9 mouse cellular contexts compared by ENCODE assay signal in the genomic region with DNA sequence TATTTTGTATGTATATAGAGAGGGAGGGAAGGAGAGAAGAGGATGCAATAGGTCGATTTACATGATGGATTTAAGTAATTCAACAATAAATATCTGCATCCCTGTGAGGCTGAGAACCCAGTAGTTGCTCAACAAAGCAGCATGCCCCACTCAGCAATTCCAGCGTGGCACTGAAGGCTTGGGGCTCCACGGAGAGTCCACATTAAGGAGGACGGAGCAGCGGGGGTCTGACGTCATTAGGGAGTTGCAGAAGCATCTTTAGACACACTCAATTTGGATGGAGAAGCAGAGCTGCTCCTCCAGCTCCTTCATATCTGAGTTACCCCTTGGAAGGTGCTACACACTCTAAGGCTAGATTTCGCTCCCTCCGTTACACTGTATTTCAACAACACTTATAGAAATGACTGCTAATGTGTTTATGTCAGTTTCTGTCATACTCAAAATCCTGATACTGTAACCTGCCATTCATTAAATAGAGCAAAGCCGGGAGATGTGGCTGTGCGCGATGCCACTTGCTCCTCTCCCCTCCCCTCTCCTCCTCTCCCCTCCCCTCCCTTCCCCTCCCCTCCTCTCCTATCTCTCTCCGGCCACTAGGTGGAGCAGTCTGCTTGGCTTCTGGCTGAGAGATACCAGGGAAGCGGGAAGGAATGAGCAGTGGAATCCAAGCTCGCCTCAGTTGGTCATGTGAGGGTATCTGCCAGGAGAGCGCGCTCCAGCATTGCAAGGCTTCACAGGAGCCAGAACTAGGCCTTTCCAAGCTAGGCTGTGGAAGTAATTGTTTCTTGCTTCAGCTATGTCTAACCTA. TPM values are rescaled to one million over a fixed set of nuclear protein-coding genes. Genes with fewer than 3 reads are reported as not detected.
DNase-seq lines count a peak whose midpoint lies in the region; ATAC-seq and TF ChIP-seq lines count a peak whose summit lies in the region.
"Had no signal": no experiment of that assay in that cellular context is flagged by ENCODE, and none has a peak within 500 bp of the region (broad histone marks: within the 10 kb centered on the region; RNA-seq: fewer than 3 reads in every experiment).

No protein-coding gene starts in this region.

- H3K9ac ChIP-seq in hindbrain, embryonic 15.5 days = no peak overlapping the region
- H3K9ac ChIP-seq: limb, embryonic 13.5 days had no signal

- peak; percentile 92 for DNase-seq in Muller cell, postnatal 12 days (ENCODE audit: inconsistent ontology term)
- peak; percentile 51 to 53 for DNase-seq in cerebellum, adult 2 months
- peak; percentile 25 to 84 for DNase-seq in frontal cortex, adult 2 months (ENCODE audit: extremely low spot score in 1 of 2, low spot score in 1 of 2)
- DNase-seq in layer of hippocampus, postnatal 25 days (ENCODE audit: extremely low spot score in 1 of 2, low spot score in 1 of 2) = peak; percentile 58 to 78
- peak; percentile 61 for DNase-seq in lung, postnatal 25 days (ENCODE audit: low spot score)
- DNase-seq in right cerebral cortex, adult 18-20 months = peak; percentile 71
- DNase-seq in urinary bladder, postnatal 14 days (ENCODE audit: low spot score) = peak; percentile 78

- H3K9me3 ChIP-seq in hindbrain, embryonic 15.5 days = no peaks in the 10 kb centered on the region
- H3K9me3 ChIP-seq: limb, embryonic 13.5 days had no signal

- H3K4me3 ChIP-seq in cerebellum, adult 2 months (replicated peaks; ENCODE audit: insufficient read depth, low read depth, low read length) = no peak overlapping the region
- H3K4me3 ChIP-seq in hindbrain, embryonic 15.5 days = no peak overlapping the region
- H3K4me3 ChIP-seq: limb, embryonic 13.5 days had no signal

- no peak for TF ChIP-seq POLR2A in cerebellum, adult 2 months (IDR thresholded peaks at IDR 0.05; ENCODE audit: borderline replicate concordance, insufficient read depth, low read length)

- H3K4me1 ChIP-seq in cerebellum, adult 2 months (ENCODE audit: control insufficient read depth, insufficient read depth, low read length) = peaks cover 5% of the 10 kb centered on the region; the same call in 1 of the 2 replicates
- no peaks in the 10 kb centered on the region for H3K4me1 ChIP-seq in hindbrain, embryonic 15.5 days (replicated peaks)
- H3K4me1 ChIP-seq: limb, embryonic 13.5 days had no signal

- H3K27ac ChIP-seq in cerebellum, adult 2 months (ENCODE audit: insufficient read depth, low read length) = no peak overlapping the region
- H3K27ac ChIP-seq in hindbrain, embryonic 15.5 days (replicated peaks) = no peak overlapping the region
- H3K27ac ChIP-seq: limb, embryonic 13.5 days had no signal

- TF ChIP-seq CTCF in cerebellum, adult 2 months (IDR thresholded peaks at IDR 0.05; ENCODE audit: borderline replicate concordance, insufficient read depth, low read depth, low read length) = peak; percentile 64

- H3K36me3 ChIP-seq in hindbrain, embryonic 15.5 days = no peaks in the 10 kb centered on the region
- H3K36me3 ChIP-seq: limb, embryonic 13.5 days had no signal

- H3K4me2 ChIP-seq in hindbrain, embryonic 15.5 days = no peak overlapping the region
- H3K4me2 ChIP-seq: limb, embryonic 13.5 days had no signal

- ATAC-seq in hindbrain, embryonic 15.5 days (ENCODE audit: low FRiP score, low read depth) = peak; percentile 76

- no peaks in the 10 kb centered on the region for H3K27me3 ChIP-seq in cerebellum, adult 2 months (ENCODE audit: control insufficient read depth, insufficient read depth, low read length)
- 0 out of 2 replicates have a peak, but pooled peaks cover 2% of the 10 kb centered on the region for H3K27me3 ChIP-seq in hindbrain, embryonic 15.5 days
- H3K27me3 ChIP-seq: limb, embryonic 13.5 days had no signal

- WGBS in cerebellum, adult 2 months = 37% methylated on average over 16 of the region's 16 CpGs
- 39% methylated on average over 16 of the region's 16 CpGs for WGBS in hindbrain, embryonic 15.5 days

RNA-seq across cellular contexts. Expression of gene Taar6, which starts 6.3 kb away (rescaled TPM):
- not detected in 2 replicates for polyA plus RNA-seq in cerebellum, adult 2 months (2012; rRNA removed)
- polyA plus RNA-seq in frontal cortex, adult 2 months (2012; rRNA removed) = not detected in 2 replicates
- not detected in 2 replicates for polyA plus RNA-seq in hindbrain, embryonic 15.5 days (2015; fragmentation: Nextera tagmentation; extraction: Ambion mirVana)
- total RNA-seq in layer of hippocampus, postnatal 25 days (2021) = not detected
- polyA plus RNA-seq: limb, embryonic 13.5 days had no signal

RNA-seq across cellular contexts. Expression of gene Taar5, which starts 8.6 kb away (rescaled TPM):
- polyA plus RNA-seq in cerebellum, adult 2 months (2012; rRNA removed) = not detected in 2 replicates
- not detected in 2 replicates for polyA plus RNA-seq in frontal cortex, adult 2 months (2012; rRNA removed)
- not detected in 2 replicates for polyA plus RNA-seq in hindbrain, embryonic 15.5 days (2015; fragmentation: Nextera tagmentation; extraction: Ambion mirVana)
- total RNA-seq in layer of hippocampus, postnatal 25 days (2021) = not detected
- polyA plus RNA-seq: limb, embryonic 13.5 days had no signal

RNA-seq across cellular contexts. Expression of gene Taar7a, which starts 14.2 kb away (rescaled TPM):
- polyA plus RNA-seq in cerebellum, adult 2 months (2012; rRNA removed) = not detected in 2 replicates
- not detected in 2 replicates for polyA plus RNA-seq in frontal cortex, adult 2 months (2012; rRNA removed)
- not detected in 2 replicates for polyA plus RNA-seq in hindbrain, embryonic 15.5 days (2015; fragmentation: Nextera tagmentation; extraction: Ambion mirVana)
- not detected for total RNA-seq in layer of hippocampus, postnatal 25 days (2021)
- polyA plus RNA-seq: limb, embryonic 13.5 days had no signal

RNA-seq across cellular contexts. Expression of gene Taar4, which starts 18.8 kb away (rescaled TPM):
- polyA plus RNA-seq in cerebellum, adult 2 months (2012; rRNA removed) = not detected in 2 replicates
- not detected in 2 replicates for polyA plus RNA-seq in frontal cortex, adult 2 months (2012; rRNA removed)
- not detected in 2 replicates for polyA plus RNA-seq in hindbrain, embryonic 15.5 days (2015; fragmentation: Nextera tagmentation; extraction: Ambion mirVana)
- not detected for total RNA-seq in layer of hippocampus, postnatal 25 days (2021)
- polyA plus RNA-seq: limb, embryonic 13.5 days had no signal

RNA-seq across cellular contexts. Expression of gene Taar7b, which starts 20.6 kb away (rescaled TPM):
- not detected in 2 replicates for polyA plus RNA-seq in cerebellum, adult 2 months (2012; rRNA removed)
- not detected in 2 replicates for polyA plus RNA-seq in frontal cortex, adult 2 months (2012; rRNA removed)
- not detected in 2 replicates for polyA plus RNA-seq in hindbrain, embryonic 15.5 days (2015; fragmentation: Nextera tagmentation; extraction: Ambion mirVana)
- total RNA-seq in layer of hippocampus, postnatal 25 days (2021) = not detected
- polyA plus RNA-seq: limb, embryonic 13.5 days had no signal
